Mouse (Mus musculus) brain, embryonic 14.5 days (tissue): ENCODE results near the gene Lce3c. TPM values are rescaled to one million over a fixed set of nuclear protein-coding genes. Genes with fewer than 3 reads are reported as not detected.

Experiments used
- DNase-seq: peaks from one replicate; pipeline ENCODE4 v3.0.0-alpha.2; 2011; ENCODE audit warnings: low read depth
- CTCF ChIP-seq: fragments of 200-500 bp; IDR thresholded peaks from 2 replicates; pipeline ENCODE4 v1.5.1; 2012; ENCODE audit warnings: inconsistent platforms, mild to moderate bottlenecking, moderate library complexity, borderline replicate concordance; ENCODE audit not compliant: insufficient read depth, insufficient read length; ENCODE audit errors: extremely low read depth
- POLR2A ChIP-seq: fragments of 200-500 bp; IDR thresholded peaks from 2 replicates; pipeline ENCODE4 v1.6.1; 2012; ENCODE audit warnings: mild to moderate bottlenecking, inconsistent platforms, borderline replicate concordance; ENCODE audit not compliant: poor library complexity, insufficient read depth, insufficient read length, severe bottlenecking; ENCODE audit errors: extremely low read depth
- polyA plus RNA-seq: library from polyadenylated mRNA; depleted of rRNA; stranded (reverse); fragments of >200 nt; gene quantifications from 2 replicates; pipeline ENCODE4 v1.2.3, GENCODE M21; 2012; rRNA removed

The Lce3c gene
- polyA plus RNA-seq, result not detected in 2 replicates

DNA sequence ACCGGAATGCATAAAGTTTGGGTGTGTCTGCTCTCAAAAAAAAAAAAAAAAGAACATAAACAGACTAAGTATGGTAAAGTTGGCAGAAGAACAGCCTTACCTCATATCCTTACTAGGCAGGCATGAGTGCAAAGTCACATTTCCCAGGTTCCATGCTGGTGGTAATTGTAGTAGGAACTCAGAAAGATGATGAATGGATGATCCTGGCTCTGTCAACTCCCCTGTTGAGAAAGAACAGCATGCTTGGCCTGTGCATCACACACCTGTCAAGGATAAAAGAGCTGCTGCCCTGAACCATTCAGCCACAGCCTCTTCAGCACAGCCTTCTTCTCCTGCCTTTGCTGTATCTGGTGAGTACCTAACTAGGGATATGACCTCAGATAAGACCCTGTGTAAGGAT is at the start of gene Lce3c:
Lce3c (plus strand) TSS at position 301 of the 400 bp plus-strand sequence.
- no peak for DNase-seq
- TF ChIP-seq CTCF, result no peak
- no peak for TF ChIP-seq POLR2A

DNA sequence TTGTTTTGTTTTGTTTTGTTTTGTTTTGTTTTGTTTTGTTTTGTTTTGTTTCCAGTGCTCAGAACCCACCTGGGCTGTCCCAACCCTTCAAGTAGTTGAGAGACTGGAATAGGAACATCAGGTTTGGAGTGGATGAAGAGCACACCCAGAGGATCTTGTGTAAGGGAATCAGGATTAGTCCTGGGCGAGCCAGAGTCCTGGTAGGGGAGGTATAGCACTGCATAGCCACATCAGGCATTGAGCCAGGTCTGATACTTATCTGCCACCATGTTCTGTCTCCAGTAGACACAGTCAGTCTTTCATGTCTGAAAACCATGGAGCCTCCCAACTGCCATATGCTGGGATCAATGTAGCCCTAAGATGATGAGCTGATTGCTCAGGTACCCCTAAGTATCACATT is 49.8 kb upstream of the Lce3c start:
- DNase-seq, result no peak
- TF ChIP-seq CTCF (no peak), POLR2A (no peak)

DNA sequence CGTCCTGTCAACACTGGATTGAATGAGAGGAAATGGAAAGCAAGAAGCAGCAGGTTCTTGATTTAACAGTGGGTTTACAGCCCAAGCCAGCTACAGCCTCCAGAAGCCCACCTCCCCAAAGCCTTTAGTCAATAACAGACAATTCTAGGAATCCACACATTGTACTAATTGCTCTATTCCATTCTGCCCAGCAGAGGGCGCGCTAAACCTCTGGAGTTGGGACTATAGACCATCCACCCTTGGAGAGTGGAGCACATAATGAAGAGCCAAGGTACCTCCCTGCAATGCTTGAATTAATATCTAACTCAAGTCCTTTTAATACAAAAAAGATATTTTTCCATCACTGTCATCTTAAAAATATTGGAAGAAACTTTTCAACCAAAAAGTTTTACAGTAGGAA is 41.3 kb upstream of the Lce3c start:
- peak; percentile 20 for DNase-seq

DNA sequence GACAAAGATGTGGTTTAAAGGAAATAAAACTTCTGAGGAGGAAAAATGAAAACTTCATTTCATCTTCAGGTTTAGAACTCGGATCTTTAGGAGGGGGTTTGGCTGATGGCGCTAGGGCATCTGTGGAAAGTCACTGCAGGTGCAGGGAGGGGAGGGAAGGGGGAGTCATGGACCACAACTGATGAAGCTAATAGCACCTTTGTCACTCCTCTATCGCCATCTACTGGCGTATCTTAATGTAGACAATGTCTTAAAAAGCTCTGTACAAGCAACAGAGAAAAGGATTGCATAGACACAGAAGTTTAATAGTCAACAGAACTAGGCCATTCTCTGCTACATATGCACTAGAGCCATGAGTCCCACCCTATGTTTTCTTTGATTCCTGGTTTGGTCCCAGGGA is 40.6 kb upstream of the Lce3c start:
- no peak for TF ChIP-seq POLR2A
- TF ChIP-seq CTCF, result peak; percentile 40; the same call in 1 of the 2 replicates
- DNase-seq, result peak; percentile 64

More for the DNA sequence above, 41.3 kb upstream of the Lce3c start:
- no peak for TF ChIP-seq POLR2A
- TF ChIP-seq CTCF, result peak; percentile 56; the same call in 1 of the 2 replicates

DNA sequence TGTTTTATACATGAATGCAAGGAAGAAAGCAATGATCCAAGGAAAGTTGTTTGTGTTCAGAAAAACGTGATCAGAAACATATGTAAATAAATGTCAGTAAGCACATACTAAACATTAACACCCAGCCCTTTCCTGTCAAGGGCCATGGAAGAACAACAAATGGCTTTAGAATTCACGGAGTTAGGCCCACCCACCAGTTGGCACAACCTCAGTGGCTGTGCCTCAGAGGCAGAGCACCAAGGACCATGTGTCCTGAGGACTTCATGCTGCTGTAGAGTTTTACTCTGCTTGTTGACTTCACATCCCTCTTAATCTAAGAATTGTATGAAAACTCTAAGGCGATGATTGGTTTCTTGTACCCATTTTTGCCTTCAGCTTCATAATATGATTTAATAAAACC is 39.1 kb upstream of the Lce3c start:
- DNase-seq, result no peak
- TF ChIP-seq CTCF, result no peak
- no peak for TF ChIP-seq POLR2A

DNA sequence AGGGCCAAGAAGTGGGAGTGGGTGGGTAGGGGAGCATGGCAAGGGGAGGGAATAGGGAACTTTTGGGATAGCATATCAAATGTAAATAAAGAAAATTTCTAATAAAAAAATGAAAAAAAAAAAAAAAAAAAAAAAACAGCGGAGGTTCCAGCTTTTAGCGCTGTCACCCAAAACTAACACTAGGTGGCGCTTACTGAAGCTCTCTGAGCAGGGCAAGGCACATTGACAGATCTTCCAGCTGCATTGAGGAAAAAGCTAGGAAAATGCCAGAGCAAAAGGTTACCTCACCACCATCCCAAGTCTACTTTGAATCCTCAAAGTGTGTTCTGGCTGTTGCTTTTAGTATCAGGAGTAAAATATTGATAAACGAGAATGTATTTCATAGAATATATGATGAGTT is 36.7 kb upstream of the Lce3c start:
- TF ChIP-seq POLR2A, result no peak
- peak; percentile 72; the same call in 1 of the 2 replicates for TF ChIP-seq CTCF
- DNase-seq, result peak; percentile 62

DNA sequence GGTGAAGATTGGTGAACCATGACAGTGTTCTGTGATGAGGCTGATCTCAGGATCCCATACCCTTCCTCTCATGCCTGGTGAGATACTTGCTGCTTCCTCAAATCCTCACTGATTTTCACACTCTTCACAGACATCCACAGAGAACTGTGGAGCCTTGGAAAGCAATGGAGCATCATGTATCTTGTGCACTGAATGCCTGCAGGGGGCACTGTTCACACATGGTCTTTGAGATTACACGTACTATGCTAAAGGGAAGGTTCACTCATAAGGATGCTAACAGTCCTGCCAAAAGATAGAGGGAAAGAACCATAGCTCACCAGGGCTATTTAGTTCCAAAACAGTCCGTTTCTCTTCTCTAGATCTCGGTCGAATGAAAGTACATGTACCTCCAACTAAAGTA is 23.9 kb upstream of the Lce3c start:
- DNase-seq, result peak; percentile 40
- no peak for TF ChIP-seq POLR2A
- TF ChIP-seq CTCF, result peak; percentile 48; the same call in 1 of the 2 replicates

DNA sequence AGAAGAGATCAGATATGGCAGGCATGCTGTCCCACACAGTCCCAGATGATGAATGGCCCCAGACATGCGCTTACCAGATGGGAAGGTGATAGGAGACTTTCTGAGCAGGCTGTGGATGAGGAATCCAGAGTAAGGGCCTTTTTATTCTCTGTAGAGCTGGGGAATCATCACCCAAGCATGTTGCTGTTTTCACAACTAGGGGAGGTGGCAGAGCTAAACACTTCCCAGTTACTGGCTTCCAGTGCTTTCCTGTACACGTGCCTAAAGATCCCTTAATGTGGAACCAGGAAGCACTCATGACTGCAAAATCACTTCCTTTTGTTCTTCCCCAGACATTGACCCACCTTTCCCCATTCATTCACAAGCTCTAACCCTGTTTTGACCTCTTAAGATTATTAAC is 18.2 kb upstream of the Lce3c start, which contains the start of gene Lce3a:
Lce3a (minus strand) TSS at position 101 of the 400 bp plus-strand sequence.
- DNase-seq, result no peak
- TF ChIP-seq POLR2A (no peak), CTCF (no peak)

DNA sequence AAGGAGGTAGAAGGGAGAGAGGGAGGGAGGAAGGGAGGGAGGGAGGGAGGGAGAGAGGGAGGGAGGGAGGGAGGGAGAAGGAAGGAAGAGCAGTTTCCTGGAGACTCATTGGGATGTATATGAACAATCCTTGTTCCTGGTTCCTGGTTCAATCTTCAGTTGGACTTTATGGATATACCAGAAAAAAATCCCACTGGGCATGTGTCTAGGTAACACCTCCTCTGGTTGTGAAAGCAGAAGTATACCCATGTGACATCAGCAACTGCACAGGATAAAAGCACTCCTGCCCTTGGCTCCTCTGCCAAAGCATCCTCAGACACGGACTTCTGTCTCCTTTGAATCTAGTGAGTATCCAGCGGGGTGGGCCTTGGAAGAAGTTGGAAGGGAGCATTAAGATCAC is 11.6 kb upstream of the Lce3c start, which contains the start of gene Lce3b:
Lce3b (plus strand) TSS at position 301 of the 400 bp plus-strand sequence.
- DNase-seq, result no peak
- TF ChIP-seq POLR2A (no peak), CTCF (no peak)

DNA sequence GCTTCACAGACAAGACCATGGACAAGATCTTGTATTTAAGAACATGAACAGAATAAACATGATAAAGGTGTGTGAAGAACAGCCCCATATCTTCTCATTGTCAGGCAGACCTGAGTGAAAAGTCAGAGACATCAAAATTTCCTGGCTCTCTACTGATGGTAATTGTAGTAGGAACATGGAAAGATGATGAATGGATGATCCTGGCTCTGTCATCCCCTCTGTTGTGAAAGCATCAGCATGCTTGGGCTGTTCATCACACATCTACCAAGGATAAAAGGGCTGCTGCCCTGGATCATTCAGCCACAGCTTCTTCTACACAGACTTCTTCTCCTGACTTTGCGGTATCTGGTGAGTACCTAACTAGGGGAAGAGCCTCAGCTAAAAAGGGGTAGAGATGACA is 12.8 kb downstream of the Lce3c start, which contains the start of gene Lce3d:
Lce3d (plus strand) TSS at position 301 of the 400 bp plus-strand sequence.
- DNase-seq, result no peak
- TF ChIP-seq POLR2A, result no peak
- no peak for TF ChIP-seq CTCF

DNA sequence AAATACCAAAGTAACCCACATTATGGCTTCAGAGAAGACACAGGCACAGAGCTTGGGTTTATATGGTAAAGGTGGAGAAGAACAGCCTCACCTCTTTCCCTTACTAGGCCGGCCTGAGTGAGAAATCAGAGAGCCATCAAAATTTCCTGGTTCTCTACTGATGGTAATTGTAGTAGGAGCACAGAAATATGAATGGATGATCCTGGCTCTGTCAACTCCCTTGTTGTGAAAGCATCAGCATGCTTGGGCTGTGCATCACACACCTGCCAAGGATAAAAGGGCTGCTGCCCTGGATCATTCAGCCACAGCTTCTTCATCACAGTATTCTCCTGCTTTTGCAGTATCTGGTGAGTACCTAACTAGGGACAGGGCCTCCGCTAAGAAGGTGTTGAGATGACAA is 22.5 kb downstream of the Lce3c start, which contains the start of gene Lce3e:
Lce3e (plus strand) TSS at position 301 of the 400 bp plus-strand sequence.
- no peak for TF ChIP-seq CTCF
- no peak for DNase-seq

DNA sequence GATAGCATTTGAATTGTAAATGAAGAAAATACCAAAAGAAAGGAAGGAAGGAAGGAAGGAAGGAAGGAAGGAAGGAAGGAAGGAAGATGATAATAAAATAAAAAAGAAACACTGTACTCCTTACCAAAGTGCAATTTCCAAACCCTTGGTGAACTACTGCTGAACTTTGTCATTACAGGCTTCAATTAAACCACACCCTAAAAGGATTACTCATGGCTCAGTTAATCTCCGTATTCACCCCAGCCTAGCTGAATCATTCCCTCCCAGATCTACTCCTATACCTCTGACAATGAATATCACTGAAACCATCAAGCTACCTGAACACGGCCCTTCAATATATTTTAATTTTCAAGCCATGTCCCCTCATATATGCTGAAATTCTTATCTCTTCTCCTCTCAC is 34.2 kb downstream of the Lce3c start:
- no peak for DNase-seq
- TF ChIP-seq CTCF (no peak), POLR2A (no peak)

DNA sequence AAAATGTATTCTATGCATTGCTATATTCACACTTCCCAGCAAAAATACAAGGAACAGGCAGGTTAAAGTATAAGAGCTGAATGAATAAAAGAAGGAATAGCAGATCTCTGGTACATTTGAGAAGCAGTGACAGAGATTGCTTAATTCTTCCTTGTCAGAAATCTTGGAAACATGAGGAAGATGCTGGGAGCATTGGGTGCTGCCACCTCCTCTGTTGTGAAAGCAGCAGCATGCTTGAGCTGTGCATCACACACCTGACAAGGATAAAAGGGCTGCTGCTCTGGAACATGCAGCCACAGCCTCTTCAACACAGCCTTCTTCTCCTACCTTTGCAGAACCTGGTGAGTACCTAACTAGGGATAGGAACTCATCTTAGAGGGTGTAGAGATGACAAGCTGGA is 47.6 kb downstream of the Lce3c start, which contains the start of gene Lce3f:
Lce3f (plus strand) TSS at position 301 of the 400 bp plus-strand sequence.
- no peak for TF ChIP-seq CTCF
- no peak for TF ChIP-seq POLR2A
- no peak for DNase-seq

Other genes with a start within 250 kb of the Lce3c start
- gene Lce1e, start 235.4 kb upstream of the Lce3c start, polyA plus RNA-seq, result not detected in 2 replicates
- not detected in 2 replicates for gene Lce1f, start 224.1 kb upstream of the Lce3c start, polyA plus RNA-seq
- not detected in 2 replicates for gene Gm38119, start 205.4 kb upstream of the Lce3c start, polyA plus RNA-seq
- gene Lce1g, start 192.1 kb upstream of the Lce3c start, polyA plus RNA-seq, result not detected in 2 replicates
- gene Lce1h, start 179.4 kb upstream of the Lce3c start, polyA plus RNA-seq, result not detected in 2 replicates
- not detected in 2 replicates for gene Lce1i, start 165.6 kb upstream of the Lce3c start, polyA plus RNA-seq
- gene Lce1j, start 154.0 kb upstream of the Lce3c start, polyA plus RNA-seq, result not detected in 2 replicates
- not detected in 2 replicates for gene Lce1k, start 136.6 kb upstream of the Lce3c start, polyA plus RNA-seq
- gene Kprp, start 117.2 kb upstream of the Lce3c start, polyA plus RNA-seq, result not detected in 2 replicates
- not detected in 2 replicates for gene Lce1l, start 93.2 kb upstream of the Lce3c start, polyA plus RNA-seq
- gene 2310050C09Rik, start 74.3 kb upstream of the Lce3c start, polyA plus RNA-seq, result not detected in 2 replicates
- not detected in 2 replicates for gene Lce3a, start 18.3 kb upstream of the Lce3c start, polyA plus RNA-seq
- gene Lce3b, start 11.5 kb upstream of the Lce3c start, polyA plus RNA-seq, result not detected in 2 replicates
- not detected in 2 replicates for gene Lce3d, start 12.9 kb downstream of the Lce3c start, polyA plus RNA-seq
- not detected in 2 replicates for gene Lce3e, start 22.6 kb downstream of the Lce3c start, polyA plus RNA-seq
- not detected in 2 replicates for gene Lce3f, start 47.7 kb downstream of the Lce3c start, polyA plus RNA-seq
- 0.59 and 1.0 TPM in 2 replicates for gene Crct1, start 71.2 kb downstream of the Lce3c start, polyA plus RNA-seq
- not detected in 2 replicates for gene Lce1m, start 74.6 kb downstream of the Lce3c start, polyA plus RNA-seq
- gene Gm4858, start 124.3 kb downstream of the Lce3c start, polyA plus RNA-seq, result not detected in 2 replicates
- not detected in 2 replicates for gene Crnn, start 200.3 kb downstream of the Lce3c start, polyA plus RNA-seq